Mouse (Mus musculus) skeletal muscle tissue, adult 2 months (tissue): ENCODE data around the gene Rnf181.

Experiments
- DNase-seq: peaks from one replicate; pipeline ENCODE4 v3.0.0-alpha.2; 2012; ENCODE audit warnings: low read depth, low spot score

The Rnf181 gene

DNA sequence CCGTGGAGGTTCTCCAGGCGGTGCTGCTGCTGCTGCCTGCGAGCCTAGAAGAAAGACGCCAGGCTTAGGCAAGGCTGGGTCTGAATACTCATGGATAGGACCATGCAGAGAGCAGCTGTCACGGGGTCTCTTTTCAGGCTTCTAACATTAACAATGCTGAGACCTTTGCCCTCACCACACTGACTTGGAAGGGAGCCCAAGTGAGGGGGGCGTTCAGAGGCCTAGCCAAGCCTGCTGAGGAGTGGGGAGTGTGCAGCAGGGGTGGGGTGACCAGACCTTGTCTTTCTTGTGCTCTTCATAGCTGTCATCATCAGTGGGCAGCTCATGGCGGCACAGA is 6.2 kb downstream of the Rnf181 start:
- DNase-seq, result no peak

DNA sequence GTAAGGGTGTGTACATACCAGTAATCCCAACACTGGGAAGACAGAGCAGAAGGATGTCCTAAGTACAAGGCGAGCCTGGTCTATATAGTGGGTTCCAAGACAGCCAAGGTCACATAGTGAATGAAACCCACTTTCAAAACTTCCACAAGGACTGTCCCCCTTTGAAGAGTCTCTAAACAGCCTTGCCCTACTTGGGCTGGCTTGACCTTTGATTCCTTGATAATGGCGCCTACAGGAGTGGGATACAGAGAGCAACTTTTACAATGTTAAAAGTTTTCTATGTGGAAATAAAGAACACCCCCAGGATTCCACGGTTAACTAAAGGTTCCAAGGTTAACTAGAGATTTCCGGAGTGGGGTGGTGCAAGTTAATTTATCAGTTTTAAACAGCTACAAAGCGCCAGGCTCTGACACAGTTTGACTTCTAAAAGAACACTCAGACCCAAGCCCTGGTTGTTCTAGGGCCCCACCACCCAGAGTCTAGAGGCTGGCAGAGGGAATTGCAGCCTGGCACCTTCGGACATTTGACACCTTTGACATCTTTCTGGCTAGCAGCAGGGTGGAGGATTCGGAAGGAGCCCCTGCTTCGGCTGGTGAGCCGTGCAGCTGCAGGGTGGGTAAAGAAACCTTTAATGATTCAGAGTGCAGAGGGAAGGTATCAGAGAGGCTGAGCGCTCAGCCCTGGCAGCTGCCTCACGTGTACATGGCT is 6.7 kb downstream of the Rnf181 start:
- DNase-seq, result no peak

DNA sequence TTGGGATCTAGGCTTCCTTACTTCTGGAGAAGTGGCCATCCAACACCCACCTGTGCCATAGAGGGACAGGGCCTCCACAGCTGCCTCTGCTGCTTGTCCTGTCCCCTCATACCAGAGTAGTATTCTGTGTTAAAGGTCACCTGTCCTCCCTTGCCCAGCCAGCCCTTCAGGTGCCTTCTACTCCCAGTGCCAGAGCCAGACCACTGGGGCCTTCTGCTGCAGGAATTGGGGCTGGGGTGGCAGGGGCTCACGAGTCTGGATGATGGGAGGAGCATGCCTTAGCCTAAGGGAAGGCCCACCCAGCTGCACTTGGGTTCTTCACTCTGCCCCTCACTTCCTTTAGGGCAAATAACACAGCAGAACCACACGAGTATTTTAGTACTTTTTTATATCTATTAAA is 7.4 kb downstream of the Rnf181 start:
- DNase-seq, result no peak

- DNase-seq, result no peak
Measured at GRCm38 (mm10) chr6:72358086-72358764, 8.5 kb downstream of the Rnf181 start.

DNA sequence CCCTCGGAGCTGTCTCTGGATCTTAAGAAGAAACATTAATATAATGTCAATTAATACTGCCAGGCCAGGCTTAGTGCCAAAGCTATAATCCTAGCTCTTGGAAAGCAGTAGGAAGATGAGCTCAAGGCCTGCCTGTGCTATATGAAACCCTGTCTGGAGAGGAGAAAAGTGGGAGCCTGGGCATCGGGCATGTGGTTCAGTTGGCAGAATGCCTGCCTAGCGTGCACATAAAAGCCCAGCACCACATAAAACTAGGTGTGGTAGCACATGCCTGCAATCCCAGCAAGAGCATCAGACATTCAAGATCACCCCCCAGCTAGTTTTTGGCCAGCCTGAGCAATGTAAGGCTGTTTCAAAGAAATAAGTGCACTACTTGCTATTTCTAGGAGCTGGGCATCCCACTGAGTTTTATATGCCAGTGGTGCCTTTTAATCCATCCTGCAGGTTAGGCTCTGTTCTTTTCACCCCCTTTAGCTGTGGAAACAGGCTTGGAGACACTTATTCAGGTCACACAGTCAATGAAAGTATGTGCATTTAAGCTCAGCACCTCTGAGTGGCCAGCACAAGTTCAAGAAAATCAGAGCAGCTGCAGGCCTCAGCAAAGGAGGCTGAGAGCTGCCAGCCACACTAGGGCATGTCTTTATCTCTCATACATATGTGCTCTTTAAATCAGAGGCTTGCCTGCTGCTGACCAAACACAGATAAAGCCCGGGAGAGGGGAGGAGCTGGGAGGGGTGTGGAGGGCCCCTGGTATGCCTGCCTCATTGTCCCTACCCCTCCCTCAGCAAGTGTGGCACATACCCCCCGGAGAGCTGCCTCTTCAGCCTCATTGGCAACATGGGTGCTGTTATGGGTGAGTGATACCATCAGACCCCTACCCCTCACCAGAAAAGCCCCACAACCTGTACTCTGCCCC is 9.3 kb downstream of the Rnf181 start:
- DNase-seq, result no peak

- no peak for DNase-seq
Measured at GRCm38 (mm10) chr6:72356001-72356532, 10.7 kb downstream of the Rnf181 start.

DNA sequence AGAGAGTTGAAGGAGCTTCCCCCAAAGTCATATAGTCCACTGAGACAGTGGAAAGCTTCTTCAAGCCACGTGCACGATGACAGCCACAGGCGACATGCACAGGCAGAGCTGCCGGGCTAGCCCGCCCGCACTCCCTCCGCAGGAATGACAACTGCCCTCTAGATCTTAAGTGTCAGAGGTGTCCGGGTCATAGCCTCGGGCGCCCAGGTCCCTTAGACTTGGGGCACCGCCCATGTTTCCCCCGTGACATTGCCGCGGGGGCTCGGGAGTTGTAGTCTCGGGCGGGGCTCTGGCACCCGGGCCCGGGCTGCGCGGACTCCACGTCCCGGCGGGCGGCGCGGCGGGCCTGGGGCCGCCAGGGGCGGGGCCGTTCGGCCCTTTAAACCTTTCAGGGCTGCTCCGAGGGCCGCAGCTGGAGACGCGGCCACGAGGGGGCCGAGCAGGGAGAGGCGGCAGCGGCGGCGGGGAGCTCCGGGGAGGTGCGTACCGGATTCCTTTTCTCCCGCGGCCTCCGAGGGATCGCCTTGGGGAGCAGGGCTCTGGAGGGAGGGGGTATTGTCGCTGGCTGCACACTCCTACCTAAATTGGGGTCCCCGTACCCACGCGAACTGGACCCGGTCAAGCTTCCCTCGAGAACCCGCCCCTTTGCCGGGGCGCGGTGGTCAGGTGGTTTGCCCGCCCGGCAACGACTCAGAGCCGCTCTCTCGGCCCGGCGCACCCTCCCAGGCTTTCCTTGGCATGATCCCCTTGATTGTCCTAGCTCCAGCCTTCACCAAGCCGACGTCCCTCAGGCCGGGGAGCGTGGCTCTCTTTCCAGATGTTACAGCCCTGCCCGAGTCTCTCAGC is 11.5 kb downstream of the Rnf181 start, which contains the start of gene Tmem150a:
Gene Tmem150a (plus strand): TSS at position 382 of the 846 bp plus-strand sequence.
- peak; percentile 94 for DNase-seq

- DNase-seq, result no peak
Measured at GRCm38 (mm10) chr6:72354025-72354424, 12.7 kb downstream of the Rnf181 start.

DNA sequence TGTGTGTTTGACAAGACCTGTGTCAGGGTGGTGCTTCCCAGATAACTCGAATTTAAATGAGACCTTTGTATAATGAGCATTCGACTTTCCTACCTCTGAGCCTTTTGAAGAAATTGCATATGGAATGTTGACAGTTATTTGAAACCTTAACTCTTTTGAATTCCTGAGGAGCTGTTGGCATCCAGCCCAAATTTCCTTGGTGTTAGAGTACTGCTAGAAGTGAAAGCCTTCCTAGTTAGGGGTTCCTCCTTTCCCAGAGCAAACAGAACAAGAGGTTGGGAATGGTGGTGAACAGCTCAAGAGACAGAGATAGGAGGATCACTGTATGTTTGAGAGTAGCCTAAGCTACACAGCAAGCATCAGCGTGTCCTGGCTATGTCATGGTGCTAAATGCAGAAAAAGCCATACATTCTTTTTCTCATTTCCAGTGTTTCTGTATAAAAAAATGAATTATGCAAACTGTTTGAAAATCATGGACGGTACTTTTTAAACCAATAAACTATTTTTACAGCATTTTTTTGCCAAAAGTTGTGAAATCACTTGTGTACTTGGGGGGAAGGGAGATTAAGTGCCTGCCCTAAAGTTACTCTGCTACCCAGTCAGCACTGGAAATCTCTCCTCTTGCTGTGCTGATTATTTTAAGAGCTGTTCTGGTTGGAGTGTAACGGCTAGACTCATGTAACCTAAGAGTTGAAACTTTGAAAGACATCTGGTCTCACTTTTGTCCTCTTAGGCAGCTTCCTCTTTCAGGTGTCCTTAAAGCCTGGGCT is 13.9 kb downstream of the Rnf181 start:
- DNase-seq, result no peak

DNA sequence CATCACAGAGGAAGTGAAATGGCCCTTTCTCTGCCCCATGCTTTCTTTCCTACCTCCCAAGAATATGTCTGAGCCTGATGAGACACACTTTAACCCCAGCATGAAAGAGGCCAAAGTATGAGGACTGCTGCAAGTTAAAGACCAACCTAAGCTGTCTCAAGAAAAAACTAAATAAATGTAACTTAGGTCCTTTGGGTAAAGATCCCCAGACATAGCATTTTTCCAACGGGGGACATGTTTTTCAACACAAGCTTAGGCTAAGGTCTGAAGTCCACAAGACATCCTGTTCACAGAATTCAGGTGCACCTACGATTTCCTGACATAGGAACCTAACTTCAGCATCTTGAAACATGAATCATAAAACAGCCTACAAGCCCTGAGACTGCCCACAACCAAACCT is 16.5 kb downstream of the Rnf181 start:
- no peak for DNase-seq

DNA sequence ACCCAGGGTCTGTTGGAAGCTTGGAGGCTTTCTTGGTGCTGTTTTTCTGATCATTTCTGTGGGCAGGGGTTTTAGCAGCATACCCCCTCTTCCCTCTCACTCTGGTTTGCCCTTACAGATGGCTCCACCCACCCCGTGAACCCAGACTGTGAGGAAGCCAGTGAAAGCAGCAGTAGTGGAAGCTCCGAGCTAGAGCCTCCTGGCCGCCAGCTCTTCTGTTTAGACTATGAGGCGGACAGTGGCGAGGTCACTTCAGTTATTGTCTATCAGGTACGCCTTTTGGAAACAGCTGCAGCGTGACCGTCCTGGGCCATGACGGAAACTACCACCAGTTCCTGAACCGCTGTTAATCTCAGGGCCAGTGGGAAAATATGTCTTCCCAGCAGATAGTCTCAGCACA is 18.3 kb downstream of the Rnf181 start:
- no peak for DNase-seq

- DNase-seq, result peak; percentile 86
Measured at GRCm38 (mm10) chr6:72347166-72347941, 19.4 kb downstream of the Rnf181 start, which contains the start of gene 0610030E20Rik. Gene 0610030E20Rik, plus strand, starts transcription at chr6:72347317.

- DNase-seq, result no peak
Measured at GRCm38 (mm10) chr6:72346261-72346660, 20.5 kb downstream of the Rnf181 start.

DNA sequence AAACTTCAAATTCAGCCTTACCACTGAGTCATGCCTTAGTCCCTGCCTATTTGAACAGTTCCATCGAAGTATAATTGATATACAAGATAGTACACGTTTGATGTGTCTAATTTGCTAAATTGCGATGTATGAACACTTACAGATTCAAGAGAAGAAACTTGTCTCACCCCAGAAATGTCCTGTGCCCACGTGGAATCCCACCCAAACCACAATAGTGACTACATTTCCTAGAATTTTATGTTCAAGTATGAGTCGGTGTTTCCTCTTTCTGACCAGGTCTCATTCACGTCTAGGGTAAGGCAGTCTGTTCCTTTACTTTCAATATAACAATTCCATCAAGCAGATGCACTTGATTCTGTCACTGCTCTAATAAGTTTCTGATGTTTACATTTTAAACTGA is 21.1 kb downstream of the Rnf181 start:
- no peak for DNase-seq

- peak; percentile 95 for DNase-seq
Measured at GRCm38 (mm10) chr6:72345074-72345567, 21.6 kb downstream of the Rnf181 start, which contains the start of gene Usp39. Gene Usp39, minus strand, starts transcription at chr6:72345184.

GRCm38 (mm10) chr6:72344396-72345073 is 22.2 kb downstream of the Rnf181 start:
- DNase-seq, result no peak

GRCm38 (mm10) chr6:72340481-72340880 is 26.3 kb downstream of the Rnf181 start:
- no peak for DNase-seq

- DNase-seq, result no peak
Measured at GRCm38 (mm10) chr6:72333111-72333510, 33.6 kb downstream of the Rnf181 start.

DNA sequence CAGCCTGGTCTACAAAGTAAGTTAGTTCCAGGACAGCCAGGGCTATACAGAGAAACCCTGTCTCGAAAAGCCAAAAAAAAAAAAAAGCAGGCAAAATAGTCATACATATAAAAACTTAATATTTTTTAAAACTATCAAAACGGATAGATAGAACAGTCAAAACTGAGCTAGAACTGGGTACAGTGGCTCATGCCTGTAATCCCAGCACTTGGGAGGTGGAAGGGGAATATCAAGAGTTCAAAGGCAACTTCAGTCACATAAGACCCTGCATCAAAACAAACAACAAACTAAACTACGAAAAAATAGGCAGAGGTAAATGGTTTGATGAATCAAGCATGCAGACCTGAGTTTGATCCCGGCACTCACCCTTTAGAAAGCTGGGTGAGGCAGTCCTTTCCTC is 36.6 kb downstream of the Rnf181 start:
- no peak for DNase-seq
